Mouse (Mus musculus): Measurements from ENCODE around the gene Pim2. TPM values are rescaled to one million over a fixed set of nuclear protein-coding genes. Genes with fewer than 3 reads are reported as not detected.
"Not testable (repeated sequence)": the region's sequence is repeated elsewhere in the genome, so short reads cannot be mapped to it uniquely, and the experiment has no call there.

Pim2 gene
- polyA plus RNA-seq, 1 experiment = 14.5 TPM

- no peak overlapping the region for H3K27ac ChIP-seq (ENCODE audit: insufficient read depth, low read depth, low read length)
- no peak overlapping the region for H3K4me3 ChIP-seq (ENCODE audit: low read depth, low read length)
- 91% methylated on average over 5 of the region's 5 CpGs for WGBS
- no peaks in the 10 kb centered on the region for H3K27me3 ChIP-seq (ENCODE audit: control insufficient read depth, insufficient read depth, low read length)
- no peaks in the 10 kb centered on the region for H3K4me1 ChIP-seq (ENCODE audit: control insufficient read depth, insufficient read depth, insufficient read length, low read length)
- TF ChIP-seq POLR2A (IDR thresholded peaks at IDR 0.05; ENCODE audit: low read depth, low read length) (no peak), CTCF (IDR thresholded peaks at IDR 0.05; ENCODE audit: extremely low read depth, insufficient read length, insufficient replicate concordance, low read depth, low read length) (no peak)
- peaks cover 5% of the 10 kb centered on the region; the same call in 1 of the 2 replicates for H3K36me3 ChIP-seq (ENCODE audit: control insufficient read depth, insufficient read depth, low read length)
Observed at GRCm38 (mm10) chrX:7904441-7904840, 26.4 kb downstream of the Pim2 start.

- Histone ChIP-seq H3K36me3 (ENCODE audit: control insufficient read depth, insufficient read depth, low read length) (peaks cover 5% of the 10 kb centered on the region; the same call in 1 of the 2 replicates), H3K27me3 (ENCODE audit: control insufficient read depth, insufficient read depth, low read length) (no peaks in the 10 kb centered on the region), H3K4me1 (ENCODE audit: control insufficient read depth, insufficient read depth, insufficient read length, low read length) (no peaks in the 10 kb centered on the region), H3K27ac (ENCODE audit: insufficient read depth, low read depth, low read length) (no peak within 1 kb of the TSS), H3K4me3 (ENCODE audit: low read depth, low read length) (no peak within 1 kb of the TSS)
- 88% methylated on average over 5 of the region's 5 CpGs for WGBS
- TF ChIP-seq POLR2A (IDR thresholded peaks at IDR 0.05; ENCODE audit: low read depth, low read length) = no peak
- TF ChIP-seq CTCF (IDR thresholded peaks at IDR 0.05; ENCODE audit: extremely low read depth, insufficient read length, insufficient replicate concordance, low read depth, low read length) = no peak
Observed at GRCm38 (mm10) chrX:7907735-7908134, 29.7 kb downstream of the Pim2 start, which contains the start of gene Gm10491. Gm10491 (minus strand) TSS chrX:7907835.

- H3K4me1 ChIP-seq (ENCODE audit: control insufficient read depth, insufficient read depth, insufficient read length, low read length); H3K36me3 ChIP-seq (ENCODE audit: control insufficient read depth, insufficient read depth, low read length); H3K4me3 ChIP-seq (ENCODE audit: low read depth, low read length); H3K27me3 ChIP-seq (ENCODE audit: control insufficient read depth, insufficient read depth, low read length); H3K27ac ChIP-seq (ENCODE audit: insufficient read depth, low read depth, low read length): not testable (repeated sequence)
- 82% methylated on average over 4 of the region's 4 CpGs for WGBS
Observed at GRCm38 (mm10) chrX:7909242-7909641, 31.2 kb downstream of the Pim2 start, which contains the start of gene Gm10490. Gm10490 (plus strand) TSS chrX:7909542.

GRCm38 (mm10) chrX:7910473-7910872 lies 32.4 kb downstream of the Pim2 start:
- Histone ChIP-seq H3K27me3 (ENCODE audit: control insufficient read depth, insufficient read depth, low read length) (no peaks in the 10 kb centered on the region), H3K27ac (ENCODE audit: insufficient read depth, low read depth, low read length) (no peak overlapping the region), H3K36me3 (ENCODE audit: control insufficient read depth, insufficient read depth, low read length) (peaks cover 3% of the 10 kb centered on the region; the same call in 1 of the 2 replicates), H3K4me1 (ENCODE audit: control insufficient read depth, insufficient read depth, insufficient read length, low read length) (no peaks in the 10 kb centered on the region), H3K4me3 (ENCODE audit: low read depth, low read length) (no peak overlapping the region)
- WGBS = 34% methylated on average over 6 of the region's 6 CpGs
- TF ChIP-seq POLR2A (IDR thresholded peaks at IDR 0.05; ENCODE audit: low read depth, low read length) = no peak
- TF ChIP-seq CTCF (IDR thresholded peaks at IDR 0.05; ENCODE audit: extremely low read depth, insufficient read length, insufficient replicate concordance, low read depth, low read length) = no peak

- not testable (repeated sequence) for H3K4me1 ChIP-seq (ENCODE audit: control insufficient read depth, insufficient read depth, insufficient read length, low read length); H3K4me3 ChIP-seq (ENCODE audit: low read depth, low read length); H3K36me3 ChIP-seq (ENCODE audit: control insufficient read depth, insufficient read depth, low read length); H3K27ac ChIP-seq (ENCODE audit: insufficient read depth, low read depth, low read length); H3K27me3 ChIP-seq (ENCODE audit: control insufficient read depth, insufficient read depth, low read length)
- 16% methylated on average over 3 of the region's 3 CpGs for WGBS
Observed at GRCm38 (mm10) chrX:7915669-7916068, 37.6 kb downstream of the Pim2 start.

GRCm38 (mm10) chrX:7917960-7918359 lies 39.9 kb downstream of the Pim2 start:
- H3K4me1 ChIP-seq (ENCODE audit: control insufficient read depth, insufficient read depth, insufficient read length, low read length); H3K27ac ChIP-seq (ENCODE audit: insufficient read depth, low read depth, low read length); H3K4me3 ChIP-seq (ENCODE audit: low read depth, low read length); H3K36me3 ChIP-seq (ENCODE audit: control insufficient read depth, insufficient read depth, low read length): not testable (repeated sequence)
- H3K27me3 ChIP-seq (ENCODE audit: control insufficient read depth, insufficient read depth, low read length) = peaks cover 18% of the 10 kb centered on the region; the same call in 1 of the 2 replicates
- whole genome bisulfite sequencing = 72% methylated on average over 6 of the region's 6 CpGs

- H3K27ac ChIP-seq (ENCODE audit: insufficient read depth, low read depth, low read length) = no peak within 1 kb of the TSS
- WGBS = 19% methylated on average over 36 of the region's 40 CpGs
- no peaks in the 10 kb centered on the region for H3K36me3 ChIP-seq (ENCODE audit: control insufficient read depth, insufficient read depth, low read length)
- TF ChIP-seq CTCF (IDR thresholded peaks at IDR 0.05; ENCODE audit: extremely low read depth, insufficient read length, insufficient replicate concordance, low read depth, low read length) = no peak
- no peak within 1 kb of the TSS for H3K4me3 ChIP-seq (ENCODE audit: low read depth, low read length)
- peaks cover 4% of the 10 kb centered on the region; the same call in 1 of the 2 replicates for H3K4me1 ChIP-seq (ENCODE audit: control insufficient read depth, insufficient read depth, insufficient read length, low read length)
- peaks cover 22% of the 10 kb centered on the region for H3K27me3 ChIP-seq (ENCODE audit: control insufficient read depth, insufficient read depth, low read length)
Observed at GRCm38 (mm10) chrX:7919601-7920383, 41.7 kb downstream of the Pim2 start, which contains the start of gene Pcsk1n. Pcsk1n (plus strand) TSS chrX:7919822.

All from small intestine, adult 2 months (tissue).